Mouse (Mus musculus): ENCODE results near the gene Arl5c.

Arl5c gene

DNA sequence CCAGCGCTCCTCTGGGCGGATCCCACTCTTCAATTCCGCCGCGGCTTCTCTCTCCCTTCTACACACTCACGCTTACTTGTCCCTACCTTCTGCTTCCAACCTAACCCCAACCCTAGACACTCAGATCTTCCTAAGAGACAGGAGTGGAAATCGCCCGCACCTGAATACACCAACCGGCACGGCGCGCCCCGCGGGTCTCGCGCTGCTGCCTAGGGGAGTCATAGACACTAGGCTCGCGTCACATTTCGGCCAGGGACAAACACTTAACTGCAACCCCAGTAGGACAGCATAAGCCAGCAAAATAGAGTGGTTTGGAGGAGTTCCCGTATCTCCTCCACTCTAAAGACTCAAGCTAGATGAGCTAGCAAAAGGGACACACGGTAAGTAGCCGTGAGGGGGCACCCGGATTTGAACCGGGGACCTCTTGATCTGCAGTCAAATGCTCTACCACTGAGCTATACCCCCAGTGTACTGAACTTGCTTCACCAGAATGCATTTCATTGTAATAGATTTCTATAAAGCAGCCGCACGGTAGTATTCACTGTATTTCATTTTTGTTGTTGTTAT lies 7.4 kb downstream of the Arl5c start:
- peak; percentile 88 for DNase-seq

DNA sequence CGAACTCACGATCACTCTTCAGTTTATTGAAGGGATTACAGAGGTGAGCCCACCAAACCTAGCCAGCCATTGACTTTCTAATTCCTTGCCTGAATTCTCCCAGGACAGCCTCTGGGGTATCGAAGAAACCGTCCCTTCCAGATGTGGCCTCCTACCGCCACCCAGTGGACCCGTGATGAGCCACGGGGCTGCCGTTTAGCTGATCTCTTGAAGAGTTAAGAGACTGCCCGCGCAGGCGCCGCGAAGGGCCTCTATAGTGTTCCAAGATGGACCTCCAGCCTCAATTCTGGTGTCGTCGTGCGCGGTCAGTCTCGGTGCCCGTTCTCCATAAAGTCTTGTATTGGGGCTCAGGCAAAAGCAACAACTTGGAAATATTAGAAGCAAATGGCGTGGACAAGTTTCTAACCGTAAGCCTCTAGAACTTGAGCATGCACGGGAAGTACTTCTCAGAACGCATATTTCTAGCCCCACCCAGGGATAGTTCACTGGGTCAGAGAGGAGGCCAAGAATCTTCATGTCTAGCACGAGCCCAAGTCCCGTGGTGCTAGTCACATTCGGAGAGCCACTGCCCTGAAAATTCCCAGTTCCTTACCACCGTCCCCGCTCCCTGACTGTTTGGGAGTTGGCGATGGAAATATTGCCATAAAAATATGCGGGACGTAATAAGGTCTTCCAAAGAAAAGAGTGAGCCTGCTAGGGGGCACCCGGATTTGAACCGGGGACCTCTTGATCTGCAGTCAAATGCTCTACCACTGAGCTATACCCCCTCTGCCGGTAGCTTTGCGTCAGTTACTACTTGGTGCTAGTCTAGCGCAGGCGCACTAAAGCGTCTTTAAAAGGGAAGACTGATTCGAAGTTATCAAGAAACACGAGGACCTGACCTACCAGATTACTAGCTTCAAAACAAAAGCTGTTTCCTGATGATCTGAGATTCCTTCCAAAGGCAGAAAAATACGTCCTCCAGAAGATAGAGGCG lies 8.1 kb downstream of the Arl5c start:
- peak; percentile 94 for DNase-seq

DNA sequence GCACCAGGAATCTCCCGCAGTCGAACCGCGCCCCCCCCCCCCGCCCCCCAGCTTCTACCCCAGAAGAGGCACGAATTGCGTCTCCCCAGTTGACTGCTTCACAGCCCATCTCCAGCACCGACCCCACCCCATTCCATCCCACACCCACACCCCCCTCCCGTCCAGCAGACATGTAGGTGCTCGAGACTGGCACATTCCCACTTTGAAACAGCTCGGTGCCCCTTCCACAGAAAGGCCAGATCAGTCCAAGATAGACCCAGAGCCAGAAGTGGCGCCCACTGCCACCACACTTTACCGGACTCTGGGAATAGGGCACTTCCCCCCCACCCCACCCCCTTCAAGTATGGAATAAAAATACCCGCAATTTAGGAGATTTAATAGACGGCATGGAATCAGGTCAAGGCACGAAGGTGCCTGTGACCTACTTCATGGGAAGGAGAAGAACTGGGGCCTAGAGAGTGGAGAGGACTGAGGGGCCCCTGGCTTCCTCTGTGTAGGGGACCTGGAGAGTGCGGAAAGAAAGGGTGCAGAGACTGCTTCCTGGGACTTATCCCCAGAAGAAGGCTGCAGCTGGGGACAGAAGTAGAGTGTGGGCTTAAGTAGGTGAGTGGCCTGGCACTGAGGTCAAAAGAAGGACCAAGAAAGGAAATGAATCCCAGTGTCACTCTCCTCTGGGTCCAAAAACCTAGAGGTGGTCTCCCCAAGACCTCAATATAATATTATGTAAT lies 9.1 kb downstream of the Arl5c start:
- DNase-seq = no peak

DNA sequence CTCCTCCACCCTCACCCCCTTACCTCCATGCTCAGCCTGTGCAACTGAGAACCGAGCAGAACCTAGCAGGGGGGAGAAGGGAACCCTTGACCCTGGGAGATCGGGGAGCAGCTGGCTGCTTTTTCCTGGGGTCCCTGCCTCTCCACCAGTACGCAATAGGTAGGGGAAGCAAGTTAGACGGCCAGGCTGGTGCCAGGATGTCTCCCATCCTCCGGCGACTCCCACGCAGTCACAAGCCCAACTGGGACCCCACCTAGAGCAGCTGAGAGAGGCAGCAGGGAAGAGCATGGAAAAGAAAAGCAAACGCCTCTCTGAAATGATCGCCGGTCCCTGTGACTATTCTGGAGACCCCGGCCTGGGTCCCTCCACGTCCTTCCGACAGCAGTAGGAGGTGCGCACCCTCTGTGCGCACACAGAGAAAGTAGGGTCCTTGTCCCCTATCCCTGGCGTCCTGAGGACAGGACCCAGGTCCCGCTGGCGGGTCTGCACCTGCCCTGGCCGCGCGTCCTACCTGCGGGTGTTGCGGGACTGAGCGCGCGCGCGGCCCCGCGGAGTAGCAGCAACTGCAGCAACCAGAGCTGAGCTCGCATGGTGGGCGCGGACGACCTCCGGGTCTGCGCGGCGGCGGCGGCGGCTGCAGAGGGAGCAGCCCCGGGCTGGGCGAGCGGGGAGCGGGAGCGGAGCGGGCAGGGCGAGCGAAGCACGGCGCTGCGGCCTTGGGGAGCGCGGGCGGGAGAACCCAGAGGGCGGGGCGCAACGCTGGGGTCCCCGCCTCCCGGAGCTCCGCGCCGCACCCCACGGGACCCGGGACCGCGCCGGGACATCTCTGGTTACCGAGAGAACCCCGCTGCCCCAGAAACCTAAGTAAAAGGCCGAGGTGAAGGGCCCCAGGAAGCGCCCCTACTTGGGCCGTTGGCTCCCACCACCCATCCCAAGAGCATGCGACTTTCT lies 10.0 kb downstream of the Arl5c start, which contains the start of gene Plxdc1:
Gene Plxdc1 (minus strand): TSS at position 718 of the 951 bp plus-strand sequence.
- DNase-seq = no peak

DNA sequence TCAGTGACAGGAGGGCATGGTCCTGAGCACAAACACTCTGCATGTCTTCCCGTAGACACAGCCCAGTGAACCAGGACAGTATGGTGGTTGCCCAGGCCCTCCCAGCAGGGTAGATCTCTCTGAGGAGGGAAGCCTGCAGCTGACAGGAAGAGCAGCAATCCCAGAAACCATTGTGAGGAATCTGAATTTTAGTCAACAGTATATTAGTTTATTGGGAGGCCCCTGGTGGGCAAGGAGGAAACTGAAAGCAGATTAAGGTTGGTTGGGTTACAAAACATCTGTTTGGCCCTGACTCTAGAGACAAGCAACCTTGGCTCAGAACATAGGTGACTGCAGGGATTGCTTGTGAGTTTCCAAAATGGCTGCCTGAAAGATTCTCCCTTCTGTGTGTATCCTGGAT lies 12.0 kb downstream of the Arl5c start:
- DNase-seq = no peak

DNA sequence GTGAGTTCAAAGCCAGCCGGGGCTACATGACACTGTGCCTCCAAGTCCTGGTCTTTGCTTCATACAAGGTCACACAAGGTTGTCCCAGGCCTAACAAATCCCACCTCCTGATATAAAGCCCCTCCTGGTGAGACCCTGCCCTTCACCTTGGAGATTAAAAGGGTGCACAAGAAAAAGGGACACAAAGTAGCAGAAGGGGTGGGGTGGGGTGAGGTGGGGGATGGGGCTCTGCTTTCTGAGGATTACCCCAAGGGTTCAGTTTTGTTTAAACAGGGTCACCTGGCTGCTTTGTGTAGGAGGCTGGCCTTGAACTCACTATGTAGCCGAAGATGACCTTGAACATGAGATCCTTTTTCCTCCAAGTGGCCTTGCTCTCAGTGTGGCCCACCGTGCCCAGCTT lies 12.5 kb downstream of the Arl5c start:
- no peak for DNase-seq

DNA sequence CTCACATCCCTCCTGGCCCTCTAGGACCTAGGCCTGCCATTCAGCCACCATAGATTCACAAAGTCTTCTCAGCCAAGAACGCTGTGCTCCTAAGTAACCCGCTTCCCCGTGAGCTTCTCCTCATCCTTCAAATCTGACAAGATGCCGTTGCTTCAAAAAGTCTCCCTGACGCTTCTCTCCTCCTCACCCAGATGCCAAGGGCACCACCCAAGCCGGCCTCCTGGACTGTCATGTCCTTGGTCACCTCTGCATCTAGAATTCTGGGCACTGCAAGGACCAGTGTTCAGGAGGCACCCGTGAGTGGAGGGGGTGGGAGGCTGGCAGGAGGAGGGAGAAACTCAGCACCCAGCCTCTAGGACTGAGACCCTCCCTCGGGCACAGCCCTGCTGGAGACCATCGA lies 13.3 kb downstream of the Arl5c start:
- no peak for DNase-seq

DNA sequence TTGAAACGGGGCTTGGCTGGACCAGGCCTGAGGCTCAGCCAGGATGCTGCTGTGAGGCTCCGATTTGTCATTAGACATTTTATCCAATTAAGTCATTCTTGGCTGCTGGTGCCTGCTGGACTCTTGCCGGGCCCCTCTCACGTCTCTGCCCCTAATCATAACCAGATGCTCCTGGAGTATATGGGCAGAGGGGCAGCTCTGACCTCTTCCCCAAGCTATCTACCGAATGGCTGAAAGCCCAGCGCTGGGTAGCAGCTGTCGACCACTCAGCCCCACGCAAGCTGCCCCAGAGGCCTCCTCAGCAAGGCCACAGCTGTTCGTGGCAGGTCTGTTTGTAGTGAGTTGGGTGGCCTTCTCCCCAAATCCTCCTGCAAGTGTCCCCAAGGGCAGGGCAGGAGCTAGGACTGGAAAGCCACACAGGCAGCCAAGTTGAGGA lies 15.4 kb downstream of the Arl5c start:
- DNase-seq = no peak

DNA sequence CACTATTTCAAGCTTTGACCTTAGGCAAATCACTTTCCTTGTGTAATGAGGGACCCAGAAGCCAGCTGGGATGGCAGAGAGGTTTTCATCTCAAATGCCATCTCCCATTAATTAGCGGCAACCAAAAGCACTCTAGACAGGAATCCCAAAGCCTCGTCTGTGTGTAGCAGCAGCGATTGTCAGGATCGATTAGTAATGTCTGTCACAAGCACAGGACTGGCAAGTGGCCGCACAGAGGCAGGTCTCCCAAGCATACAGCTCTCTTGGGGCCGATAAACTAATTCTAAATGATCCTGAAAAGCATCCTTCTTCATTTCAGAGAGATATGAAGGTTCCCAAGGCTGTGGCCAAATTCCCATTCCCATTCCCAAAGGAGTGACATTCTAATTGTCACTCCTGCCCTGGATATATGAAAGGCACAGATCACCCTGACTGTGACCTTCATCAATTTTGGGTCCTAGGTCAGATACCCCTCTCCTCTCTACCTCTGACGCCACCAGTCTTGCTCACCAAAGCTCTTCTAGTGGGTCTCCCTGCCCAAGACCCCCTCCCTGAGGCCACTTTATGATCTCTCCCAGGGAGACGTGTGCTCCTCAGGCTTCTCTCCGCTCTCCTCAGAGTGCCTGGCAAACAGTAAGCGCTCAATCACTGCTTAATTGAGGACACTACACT lies 16.0 kb downstream of the Arl5c start:
- DNase-seq = no peak

DNA sequence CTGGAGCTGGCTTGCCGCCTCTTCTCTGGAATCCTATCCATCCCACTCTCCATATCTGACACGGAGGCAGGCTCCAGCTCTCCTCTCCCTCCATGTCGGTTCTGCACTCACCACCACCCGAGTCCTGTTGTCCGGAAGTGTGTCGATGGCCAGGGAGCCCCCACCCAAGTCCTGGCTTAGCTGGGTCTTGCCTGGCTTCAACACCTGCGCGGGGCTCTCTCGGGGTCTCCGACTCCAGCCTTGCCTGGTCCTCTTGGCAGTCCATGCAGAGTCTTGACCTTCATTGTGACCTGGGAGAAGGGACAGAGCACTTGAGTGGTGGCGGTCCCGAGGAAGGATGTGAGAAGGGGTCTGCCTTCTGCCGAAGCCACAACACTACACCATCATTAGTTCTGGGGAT lies 17.6 kb downstream of the Arl5c start:
- no peak for DNase-seq

DNA sequence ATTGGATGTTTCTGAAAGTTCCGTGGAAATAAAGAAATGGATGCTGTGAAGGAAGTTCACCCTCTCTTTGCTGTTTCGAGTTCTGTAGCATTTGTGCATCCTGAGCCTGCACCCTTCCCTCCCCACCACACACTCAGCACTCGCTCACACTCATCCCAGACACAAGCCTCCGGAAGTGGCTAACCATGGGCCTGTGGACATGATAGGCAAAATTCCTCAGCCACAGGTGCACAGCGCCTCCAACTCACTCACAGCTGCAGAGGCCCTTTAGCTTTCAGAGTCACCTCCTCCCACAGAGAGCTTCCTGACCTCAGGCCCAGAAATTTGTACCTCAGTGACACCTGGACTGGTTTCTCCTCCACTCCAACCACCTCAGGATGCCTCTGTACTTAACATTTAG lies 18.2 kb downstream of the Arl5c start:
- DNase-seq = no peak

DNA sequence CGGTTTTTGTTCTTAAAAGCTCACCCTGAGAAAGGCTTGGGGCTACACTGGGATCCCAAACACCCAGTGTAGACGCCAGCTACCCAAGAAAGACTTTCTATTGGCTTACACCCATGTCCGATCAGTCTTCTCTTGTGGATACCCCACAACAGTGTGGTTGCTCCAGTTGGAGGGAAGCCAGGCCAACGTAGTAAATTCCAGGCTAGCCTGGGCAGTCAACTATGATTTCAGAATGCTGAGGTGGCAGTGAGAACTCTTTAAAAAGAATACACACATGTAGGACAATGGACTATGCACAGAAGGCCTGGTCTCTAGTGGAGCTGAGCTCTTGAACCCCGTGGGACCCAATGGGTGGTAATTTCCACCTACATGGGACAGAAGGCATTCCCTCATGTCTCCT lies 21.2 kb downstream of the Arl5c start:
- DNase-seq = peak; percentile 26

DNA sequence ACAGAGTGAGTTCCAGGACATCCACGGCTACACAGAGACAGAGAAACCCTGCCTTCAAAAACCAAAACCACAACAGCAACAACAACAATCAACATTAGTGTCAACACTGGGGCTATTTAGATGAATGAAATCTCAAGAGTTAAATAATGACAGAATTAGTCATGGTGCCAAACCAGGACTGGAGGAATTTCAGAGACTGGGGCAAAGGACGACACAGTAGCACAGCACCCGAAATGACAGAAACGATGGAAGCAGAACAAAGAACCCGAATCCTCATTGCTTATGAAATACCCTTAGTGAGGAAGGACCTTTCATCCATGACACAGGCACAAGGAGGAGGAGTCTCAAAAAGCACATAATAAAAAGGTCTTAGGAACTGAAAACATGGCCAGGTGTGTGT lies 21.8 kb downstream of the Arl5c start:
- no peak for DNase-seq

DNA sequence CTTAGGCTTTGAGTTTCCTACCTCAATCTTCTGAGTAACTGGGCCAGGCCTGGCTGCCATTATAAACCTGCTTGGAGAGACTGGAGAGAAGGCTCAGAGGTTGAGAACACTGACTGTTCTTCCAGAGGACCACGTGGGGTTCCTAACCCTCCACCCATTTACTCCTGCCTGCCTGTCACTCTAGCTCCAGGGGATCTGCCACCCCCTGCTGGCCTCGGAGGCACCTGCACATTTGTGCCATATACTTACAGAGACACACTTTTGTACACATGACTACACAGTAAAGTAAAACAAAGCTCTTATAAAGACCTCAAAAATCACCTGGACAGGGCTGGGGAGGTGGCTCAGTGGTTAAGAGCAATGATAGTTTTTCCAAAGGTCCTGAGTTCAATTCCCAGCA lies 23.5 kb downstream of the Arl5c start:
- no peak for DNase-seq

DNA sequence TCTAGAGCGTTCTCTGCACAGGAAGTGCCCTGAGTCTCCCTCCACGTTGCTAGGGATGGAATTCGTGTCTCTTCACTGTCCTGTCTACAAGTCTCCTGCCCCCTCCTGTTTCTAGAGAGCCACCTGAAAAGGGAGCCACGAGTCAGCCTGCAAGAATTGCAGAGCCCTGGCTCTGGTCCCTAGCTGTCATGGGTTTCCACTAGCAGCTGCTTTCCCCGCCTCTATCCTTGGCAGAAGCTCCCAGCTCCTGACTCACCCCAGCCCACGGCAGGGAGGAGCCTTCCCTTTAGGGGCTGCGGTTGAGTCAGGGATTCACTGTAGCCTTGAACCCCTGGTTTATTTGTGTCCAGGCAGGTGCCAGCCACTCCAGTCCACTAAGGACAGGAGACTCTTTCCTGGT lies 24.7 kb downstream of the Arl5c start:
- no peak for DNase-seq

DNA sequence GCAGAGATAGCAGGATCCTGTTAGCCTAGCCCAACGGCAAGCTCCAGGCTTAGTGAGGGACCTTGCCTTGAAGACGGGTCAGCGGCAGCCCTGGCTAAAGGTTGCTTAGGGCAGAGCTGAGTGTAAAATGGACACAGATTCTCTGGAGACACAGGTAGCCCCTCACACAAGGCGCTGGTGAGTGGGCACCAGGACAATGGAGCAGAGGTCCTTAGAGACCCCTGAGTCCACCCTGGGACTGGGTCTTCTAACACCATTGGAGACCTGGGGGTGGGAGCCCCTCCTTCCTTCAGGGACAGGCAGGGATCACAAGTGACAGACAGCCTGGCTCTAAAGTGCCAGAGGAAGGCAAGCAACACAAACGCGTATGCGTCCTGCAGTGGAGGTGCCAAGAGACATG lies 25.2 kb downstream of the Arl5c start:
- no peak for DNase-seq

DNA sequence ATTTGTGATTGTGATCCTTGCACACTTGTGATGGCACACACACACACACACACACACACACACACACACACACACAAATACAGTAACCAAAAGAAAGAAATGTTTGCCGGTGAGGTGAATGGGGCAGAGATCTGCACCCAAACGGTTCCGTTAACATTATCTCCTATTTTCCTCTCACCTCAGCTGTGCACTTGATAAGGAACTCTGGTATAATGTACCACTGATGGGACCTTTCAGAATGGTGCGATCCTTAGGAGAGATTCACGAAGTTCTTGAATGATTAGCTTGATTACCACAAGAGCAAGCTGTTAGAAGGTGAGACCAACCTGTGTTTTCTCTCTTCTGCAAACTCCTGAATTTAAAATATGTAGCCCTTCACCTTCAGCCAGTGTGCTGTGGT lies 27.6 kb downstream of the Arl5c start:
- DNase-seq = no peak

DNA sequence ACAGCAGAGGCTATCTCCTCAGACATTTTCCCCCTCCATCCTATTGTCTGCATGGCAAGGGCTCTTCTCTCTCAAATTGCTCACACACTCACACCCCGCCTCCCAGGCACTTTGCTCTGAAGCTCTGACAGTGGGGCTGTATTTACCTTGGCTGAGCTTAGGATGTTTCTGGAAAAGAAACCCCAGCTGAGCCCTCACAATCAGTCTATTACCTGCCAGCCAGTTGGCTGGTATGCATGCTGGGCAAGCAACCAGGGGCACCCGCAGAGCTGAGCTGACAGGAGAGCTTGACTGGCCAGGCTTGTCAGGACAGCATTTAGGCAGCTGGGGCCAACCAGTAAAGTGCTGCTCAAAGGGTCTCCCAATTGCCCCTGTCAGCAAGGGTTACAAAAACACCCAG lies 28.9 kb downstream of the Arl5c start:
- peak; percentile 47 for DNase-seq

DNA sequence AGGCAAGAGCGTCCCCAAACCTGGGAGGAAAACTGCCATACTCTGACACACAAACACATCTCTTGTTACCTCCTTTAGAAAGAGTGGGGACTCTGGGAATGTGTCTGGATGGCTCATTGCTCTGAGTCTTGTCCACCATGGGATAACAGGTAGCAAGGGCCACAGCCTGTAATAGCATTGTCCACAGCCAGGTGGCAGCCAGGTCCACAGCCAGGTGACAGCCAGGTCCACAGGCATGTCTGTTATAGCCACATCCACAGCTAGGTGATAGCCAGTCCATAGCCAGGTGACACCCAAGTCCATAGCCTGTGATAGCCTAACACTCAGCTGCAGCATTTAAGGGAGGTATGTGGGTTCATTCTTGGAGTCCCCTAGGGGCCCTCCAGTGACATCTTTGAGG lies 35.1 kb downstream of the Arl5c start:
- DNase-seq = peak; percentile 24

DNA sequence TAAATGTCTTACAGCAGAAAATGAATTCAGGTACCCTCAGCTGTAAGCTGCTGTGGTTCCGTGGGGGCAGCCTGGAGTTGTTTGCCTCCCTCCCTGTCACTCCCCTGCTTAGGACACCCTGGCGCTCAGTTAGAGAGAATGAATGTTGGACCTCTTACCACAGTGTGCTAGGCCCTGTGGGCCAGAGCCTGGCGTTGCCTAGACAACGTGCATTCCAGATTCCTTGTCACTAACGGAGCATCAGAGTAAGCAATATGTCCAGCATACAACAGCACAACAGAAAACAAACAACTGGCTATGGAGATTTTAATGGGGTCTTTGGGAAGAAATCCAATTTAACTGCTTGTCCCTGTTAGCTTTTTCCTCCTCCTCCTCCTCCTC lies 36.7 kb downstream of the Arl5c start:
- DNase-seq = no peak

DNA sequence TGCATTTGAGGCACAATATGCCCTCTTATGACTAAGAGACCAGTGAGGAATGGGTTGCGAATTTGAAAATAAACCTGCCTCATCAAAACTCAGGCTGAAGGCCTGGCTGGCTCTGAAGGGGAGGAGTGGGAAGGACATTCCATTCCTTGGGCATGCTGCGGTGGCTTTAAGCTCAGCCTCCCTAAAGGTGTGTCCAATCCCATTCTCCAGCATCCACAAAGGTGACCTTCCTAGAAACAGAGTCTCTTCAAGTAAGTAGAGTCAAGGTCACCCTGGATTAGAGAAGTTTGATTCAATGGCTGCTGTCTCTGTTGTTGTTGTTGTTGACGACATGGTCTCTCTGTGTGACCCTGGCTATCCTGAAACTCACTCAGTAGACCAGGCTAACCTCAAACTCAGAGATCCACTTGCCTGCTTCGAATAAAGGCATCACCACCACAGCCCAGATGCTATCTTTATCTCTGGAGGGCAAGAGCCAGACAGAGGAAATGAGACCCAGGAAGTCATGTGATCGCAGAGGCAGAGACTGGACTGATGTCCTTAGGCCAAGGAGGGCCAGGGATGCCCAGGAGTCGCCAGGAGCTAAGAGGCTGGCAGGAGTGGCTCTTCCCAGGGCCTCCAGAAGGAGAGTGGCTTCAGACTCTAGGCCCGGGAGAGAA lies 37.2 kb downstream of the Arl5c start:
- no peak for DNase-seq

Measured in kidney, adult 11 months (tissue).